Mouse (Mus musculus): ENCODE results near the gene Disp3. TPM values are rescaled to one million over a fixed set of nuclear protein-coding genes. Genes with fewer than 3 reads are reported as not detected.
A peak's percentile ranks its signal among the peaks of the same experiment; 100 is the strongest.

Gene Disp3
- polyA plus RNA-seq, 1 experiment from 2014 or later = 0.04 TPM

DNA sequence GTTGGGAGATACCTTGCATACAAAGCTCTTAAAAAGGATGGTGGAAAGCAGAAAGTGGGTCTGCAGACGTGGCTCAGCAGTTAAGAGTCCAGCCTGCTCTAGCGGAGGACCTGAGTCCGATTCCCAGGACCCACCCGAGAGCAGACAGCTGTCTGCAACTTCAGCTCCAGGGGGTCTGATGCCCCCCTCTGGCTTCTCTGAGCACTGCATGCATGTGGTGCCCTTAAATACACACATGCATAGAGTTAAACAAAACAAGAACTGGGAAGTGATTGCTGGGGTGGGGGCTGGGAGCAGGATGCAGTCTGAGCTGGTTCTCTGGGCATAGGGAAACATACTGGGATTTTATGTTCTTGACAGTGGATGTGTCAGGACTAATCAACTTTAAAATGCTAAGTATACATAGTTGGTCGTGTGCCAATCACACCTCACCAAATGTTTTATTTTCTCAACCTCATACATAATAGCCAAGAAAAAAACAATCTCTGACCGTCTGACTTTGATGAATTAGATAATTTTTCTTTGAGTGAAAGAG lies 20.7 kb downstream of the Disp3 start:
- ATAC-seq (ENCODE audit: low FRiP score, low TSS enrichment) (no peak), DNase-seq (ENCODE audit: low spot score) (no peak)
- 72% methylated on average over 6 of the region's 6 CpGs for WGBS
- no peak overlapping the region for H3K4me2 ChIP-seq (replicated peaks; ENCODE audit: low read depth)
- H3K27ac ChIP-seq (replicated peaks) = no peak overlapping the region
- no peaks in the 10 kb centered on the region for H3K36me3 ChIP-seq (ENCODE audit: control insufficient read depth, insufficient read depth, low read length)
- no peak overlapping the region for H3K4me3 ChIP-seq (ENCODE audit: low read depth, low read length)
- TF ChIP-seq CTCF (IDR thresholded peaks at IDR 0.05; ENCODE audit: low read depth) (no peak), EP300 (optimal IDR thresholded peaks at IDR 0.05) (no peak)
- no peaks in the 10 kb centered on the region for H3K4me1 ChIP-seq (replicated peaks; ENCODE audit: control insufficient read depth, insufficient read depth)
- no peak overlapping the region for H3K9ac ChIP-seq (ENCODE audit: low read length)
- H3K27me3 ChIP-seq (ENCODE audit: control insufficient read depth, insufficient read depth, low read length) = peaks cover 2% of the 10 kb centered on the region; the same call in 1 of the 2 replicates
- no peaks in the 10 kb centered on the region for H3K9me3 ChIP-seq (ENCODE audit: control insufficient read depth, low read length)

DNA sequence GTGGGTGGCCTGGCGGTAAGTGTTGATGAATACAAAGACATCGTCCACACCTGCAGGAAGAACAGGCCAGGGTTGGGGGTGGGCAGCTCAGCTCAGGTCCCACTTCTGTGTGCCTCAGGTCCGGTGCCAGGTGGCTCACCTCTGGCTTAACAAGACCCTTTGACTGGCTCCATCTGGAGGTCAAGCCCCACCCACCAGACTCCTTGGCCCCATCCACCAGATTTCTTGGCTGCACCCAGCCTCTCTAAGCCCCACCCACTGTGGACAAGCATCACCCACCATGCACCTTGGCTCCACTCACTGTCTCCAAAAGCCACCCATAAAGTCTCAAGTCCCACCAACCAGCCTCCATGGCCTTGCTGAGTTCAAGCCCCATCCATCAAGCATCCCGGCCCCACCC lies 27.8 kb downstream of the Disp3 start:
- no peak for TF ChIP-seq EP300 (optimal IDR thresholded peaks at IDR 0.05)
- H3K9ac ChIP-seq (ENCODE audit: low read length) = no peak overlapping the region
- DNase-seq (ENCODE audit: low spot score) = no peak
- H3K27ac ChIP-seq (replicated peaks) = no peak overlapping the region
- no peak overlapping the region for H3K4me2 ChIP-seq (replicated peaks; ENCODE audit: low read depth)
- H3K4me1 ChIP-seq (replicated peaks; ENCODE audit: control insufficient read depth, insufficient read depth) = no peaks in the 10 kb centered on the region
- ATAC-seq (ENCODE audit: low FRiP score, low TSS enrichment) = no peak
- H3K4me3 ChIP-seq (ENCODE audit: low read depth, low read length) = no peak overlapping the region
- H3K9me3 ChIP-seq (ENCODE audit: control insufficient read depth, low read length) = no peaks in the 10 kb centered on the region
- no peaks in the 10 kb centered on the region for H3K36me3 ChIP-seq (ENCODE audit: control insufficient read depth, insufficient read depth, low read length)
- no peaks in the 10 kb centered on the region for H3K27me3 ChIP-seq (ENCODE audit: control insufficient read depth, insufficient read depth, low read length)
- WGBS = 86% methylated on average over 4 of the region's 4 CpGs

DNA sequence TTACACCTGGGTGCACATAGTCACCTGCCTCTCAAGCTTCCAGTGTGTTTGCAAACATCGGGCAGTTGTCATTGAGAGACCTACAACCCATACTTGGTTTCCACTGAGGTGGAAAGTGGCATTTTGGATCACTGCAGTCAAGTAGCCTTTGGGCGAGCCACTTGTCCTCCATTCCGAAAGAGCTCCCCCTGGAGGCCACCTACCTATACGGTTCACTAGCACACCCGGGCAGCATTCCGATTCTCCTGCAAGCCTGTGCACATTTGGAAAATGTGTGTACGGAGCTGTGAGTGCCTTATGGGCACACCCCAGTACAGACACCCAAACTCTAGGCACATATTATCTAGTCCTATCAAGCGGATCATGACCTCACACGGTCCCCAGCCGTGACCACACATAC lies 38.4 kb downstream of the Disp3 start:
- ATAC-seq (ENCODE audit: low FRiP score, low TSS enrichment) (no peak), DNase-seq (ENCODE audit: low spot score) (peak; percentile 33)
- H3K36me3 ChIP-seq (ENCODE audit: control insufficient read depth, insufficient read depth, low read length) = no peaks in the 10 kb centered on the region
- no peaks in the 10 kb centered on the region for H3K4me1 ChIP-seq (replicated peaks; ENCODE audit: control insufficient read depth, insufficient read depth)
- no peaks in the 10 kb centered on the region for H3K27me3 ChIP-seq (ENCODE audit: control insufficient read depth, insufficient read depth, low read length)
- no peak overlapping the region for H3K4me3 ChIP-seq (ENCODE audit: low read depth, low read length)
- no peak overlapping the region for H3K4me2 ChIP-seq (replicated peaks; ENCODE audit: low read depth)
- WGBS = 36% methylated on average over 10 of the region's 10 CpGs
- TF ChIP-seq EP300 (optimal IDR thresholded peaks at IDR 0.05) = no peak
- TF ChIP-seq CTCF (IDR thresholded peaks at IDR 0.05; ENCODE audit: low read depth) = peak; percentile 40
- no peaks in the 10 kb centered on the region for H3K9me3 ChIP-seq (ENCODE audit: control insufficient read depth, low read length)
- H3K9ac ChIP-seq (ENCODE audit: low read length) = no peak overlapping the region
- H3K27ac ChIP-seq (replicated peaks) = no peak overlapping the region

DNA sequence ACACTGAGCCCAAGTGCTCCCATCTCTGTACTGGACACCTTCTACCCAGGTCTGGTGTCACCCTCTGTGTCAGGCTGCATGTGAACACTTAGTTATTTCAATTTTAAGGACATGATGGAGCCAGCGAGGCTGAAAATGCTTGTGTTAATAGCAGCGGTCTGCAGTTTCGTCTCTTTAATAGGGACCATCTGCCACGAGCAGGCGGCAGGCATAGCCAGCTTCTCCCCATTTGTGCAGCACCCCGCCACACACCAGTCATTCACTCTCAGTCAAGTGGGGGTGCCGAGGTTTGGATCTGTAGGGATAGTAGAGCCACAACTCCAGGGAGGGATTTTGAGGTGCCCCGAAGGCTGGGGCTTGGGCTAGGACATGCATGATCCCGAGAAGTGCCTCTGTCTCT lies 47.4 kb downstream of the Disp3 start:
- Histone ChIP-seq H3K9ac (ENCODE audit: low read length) (no peak overlapping the region), H3K36me3 (ENCODE audit: control insufficient read depth, insufficient read depth, low read length) (no peaks in the 10 kb centered on the region), H3K4me1 (replicated peaks; ENCODE audit: control insufficient read depth, insufficient read depth) (no peaks in the 10 kb centered on the region), H3K9me3 (ENCODE audit: control insufficient read depth, low read length) (no peaks in the 10 kb centered on the region), H3K27me3 (ENCODE audit: control insufficient read depth, insufficient read depth, low read length) (no peaks in the 10 kb centered on the region), H3K4me2 (replicated peaks; ENCODE audit: low read depth) (no peak overlapping the region), H3K27ac (replicated peaks) (no peak overlapping the region), H3K4me3 (ENCODE audit: low read depth, low read length) (no peak overlapping the region)
- 83% methylated on average over 9 of the region's 9 CpGs for WGBS
- TF ChIP-seq CTCF (IDR thresholded peaks at IDR 0.05; ENCODE audit: low read depth) (no peak), EP300 (optimal IDR thresholded peaks at IDR 0.05) (no peak)
- no peak for ATAC-seq (ENCODE audit: low FRiP score, low TSS enrichment)
- no peak for DNase-seq (ENCODE audit: low spot score)

DNA sequence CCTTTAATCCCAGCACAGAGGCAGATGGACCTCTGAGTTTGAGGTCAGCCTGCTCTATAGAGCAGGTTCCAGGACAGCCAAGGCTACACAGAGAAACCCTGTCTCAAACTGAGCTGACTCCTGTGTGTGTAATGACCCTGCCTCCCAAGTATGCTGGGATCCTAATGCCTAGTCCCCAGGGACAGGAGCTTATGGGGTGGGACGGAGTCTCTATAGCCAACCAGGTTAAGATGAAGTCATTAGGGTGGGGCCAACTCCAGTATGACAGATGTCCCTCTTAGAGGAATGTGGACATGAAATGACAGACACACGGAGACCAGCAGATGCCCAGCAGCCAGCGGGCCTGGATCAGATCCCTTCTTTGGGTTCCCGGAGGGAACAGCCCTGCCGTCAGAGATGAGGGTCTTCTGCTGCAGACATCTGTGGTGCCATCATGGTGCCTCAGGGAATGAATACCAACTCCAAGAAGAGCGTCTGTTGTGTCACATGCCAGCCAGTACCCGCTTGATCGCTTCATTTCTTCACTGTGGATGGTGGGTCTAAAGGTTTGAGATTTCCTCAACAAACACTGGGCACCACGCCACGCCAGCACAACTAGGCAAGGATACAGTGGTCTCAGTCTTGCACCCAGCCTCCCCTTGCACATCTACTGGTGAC lies 48.2 kb downstream of the Disp3 start:
- H3K27me3 ChIP-seq (ENCODE audit: control insufficient read depth, insufficient read depth, low read length) = no peaks in the 10 kb centered on the region

DNA sequence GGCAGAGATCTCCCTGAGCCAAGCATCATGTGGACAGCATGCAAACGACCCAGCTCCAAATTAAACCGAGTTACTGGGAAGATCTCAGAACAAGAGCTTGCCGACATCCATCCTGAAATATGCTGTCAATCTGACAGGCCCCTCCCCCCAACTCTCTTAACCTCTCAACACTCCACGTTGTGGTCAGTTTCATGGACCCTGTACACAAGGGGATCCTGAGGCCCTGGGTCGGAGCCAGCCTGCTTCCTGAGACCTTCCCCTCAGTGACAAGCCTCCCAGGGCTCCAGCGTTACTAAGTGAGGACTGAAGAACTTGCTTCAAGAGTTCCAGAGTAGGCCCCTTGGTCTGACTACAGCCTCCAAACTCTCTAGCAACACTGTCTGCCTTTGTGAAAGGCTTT lies 48.8 kb downstream of the Disp3 start:
- no peak overlapping the region for H3K27ac ChIP-seq (replicated peaks)
- WGBS = 55% methylated on average over 6 of the region's 6 CpGs
- DNase-seq (ENCODE audit: low spot score) (no peak), ATAC-seq (ENCODE audit: low FRiP score, low TSS enrichment) (no peak)
- no peaks in the 10 kb centered on the region for H3K36me3 ChIP-seq (ENCODE audit: control insufficient read depth, insufficient read depth, low read length)
- H3K27me3 ChIP-seq (ENCODE audit: control insufficient read depth, insufficient read depth, low read length) = no peaks in the 10 kb centered on the region
- no peak overlapping the region for H3K4me2 ChIP-seq (replicated peaks; ENCODE audit: low read depth)
- H3K4me3 ChIP-seq (ENCODE audit: low read depth, low read length) = no peak overlapping the region
- H3K9me3 ChIP-seq (ENCODE audit: control insufficient read depth, low read length) = no peaks in the 10 kb centered on the region
- no peak overlapping the region for H3K9ac ChIP-seq (ENCODE audit: low read length)
- H3K4me1 ChIP-seq (replicated peaks; ENCODE audit: control insufficient read depth, insufficient read depth) = no peaks in the 10 kb centered on the region
- TF ChIP-seq EP300 (optimal IDR thresholded peaks at IDR 0.05) (no peak), CTCF (IDR thresholded peaks at IDR 0.05; ENCODE audit: low read depth) (no peak)

More for the DNA sequence above, 48.2 kb downstream of the Disp3 start:
- H3K9me3 ChIP-seq (ENCODE audit: control insufficient read depth, low read length) = no peaks in the 10 kb centered on the region
- H3K4me2 ChIP-seq (replicated peaks; ENCODE audit: low read depth) = no peak overlapping the region
- H3K9ac ChIP-seq (ENCODE audit: low read length) = no peak overlapping the region
- TF ChIP-seq CTCF (IDR thresholded peaks at IDR 0.05; ENCODE audit: low read depth) (no peak), EP300 (optimal IDR thresholded peaks at IDR 0.05) (no peak)
- no peak overlapping the region for H3K4me3 ChIP-seq (ENCODE audit: low read depth, low read length)
- 86% methylated on average over 10 of the region's 10 CpGs for WGBS
- H3K36me3 ChIP-seq (ENCODE audit: control insufficient read depth, insufficient read depth, low read length) = no peaks in the 10 kb centered on the region
- no peak overlapping the region for H3K27ac ChIP-seq (replicated peaks)
- DNase-seq (ENCODE audit: low spot score) (no peak), ATAC-seq (ENCODE audit: low FRiP score, low TSS enrichment) (no peak)
- H3K4me1 ChIP-seq (replicated peaks; ENCODE audit: control insufficient read depth, insufficient read depth) = no peaks in the 10 kb centered on the region

All from stomach, postnatal 0 days (tissue).